Mouse (Mus musculus): ENCODE results near the gene Rufy1.

The Rufy1 gene

DNA sequence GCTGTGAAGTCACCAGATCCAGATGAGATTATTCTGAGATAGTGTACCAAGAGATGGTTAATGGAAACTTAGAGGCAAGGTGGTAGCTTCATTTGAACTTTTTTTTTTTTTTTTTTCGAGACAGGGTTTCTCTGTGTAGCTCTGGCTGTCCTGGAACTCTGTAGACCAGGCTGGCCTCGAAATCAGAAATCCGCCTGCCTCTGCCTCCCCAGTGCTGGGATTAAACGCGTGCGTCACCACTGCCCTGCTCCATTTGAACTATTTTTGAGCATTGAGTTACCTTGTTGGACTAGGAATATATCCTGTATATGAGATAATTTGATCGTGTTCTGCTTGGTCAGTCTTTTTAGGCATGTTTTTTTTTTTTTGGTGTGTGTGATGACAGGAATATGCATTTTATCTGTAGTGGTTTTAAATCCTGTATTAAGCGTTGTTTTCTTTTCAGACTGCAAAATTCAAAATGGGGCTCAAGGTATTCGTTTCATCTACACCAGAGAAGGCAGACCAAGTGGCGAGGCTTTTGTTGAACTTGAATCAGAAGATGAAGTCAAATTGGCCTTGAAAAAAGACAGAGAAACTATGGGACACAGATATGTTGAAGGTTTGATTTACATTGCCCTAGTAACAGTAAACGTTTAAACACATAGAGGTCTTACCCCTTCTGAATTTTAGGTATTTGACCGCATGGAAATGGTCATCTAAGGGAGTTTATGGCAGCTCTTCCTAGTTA lies 51.7 kb downstream of the Rufy1 start:
- 39% methylated on average over 12 of the region's 12 CpGs for WGBS

DNA sequence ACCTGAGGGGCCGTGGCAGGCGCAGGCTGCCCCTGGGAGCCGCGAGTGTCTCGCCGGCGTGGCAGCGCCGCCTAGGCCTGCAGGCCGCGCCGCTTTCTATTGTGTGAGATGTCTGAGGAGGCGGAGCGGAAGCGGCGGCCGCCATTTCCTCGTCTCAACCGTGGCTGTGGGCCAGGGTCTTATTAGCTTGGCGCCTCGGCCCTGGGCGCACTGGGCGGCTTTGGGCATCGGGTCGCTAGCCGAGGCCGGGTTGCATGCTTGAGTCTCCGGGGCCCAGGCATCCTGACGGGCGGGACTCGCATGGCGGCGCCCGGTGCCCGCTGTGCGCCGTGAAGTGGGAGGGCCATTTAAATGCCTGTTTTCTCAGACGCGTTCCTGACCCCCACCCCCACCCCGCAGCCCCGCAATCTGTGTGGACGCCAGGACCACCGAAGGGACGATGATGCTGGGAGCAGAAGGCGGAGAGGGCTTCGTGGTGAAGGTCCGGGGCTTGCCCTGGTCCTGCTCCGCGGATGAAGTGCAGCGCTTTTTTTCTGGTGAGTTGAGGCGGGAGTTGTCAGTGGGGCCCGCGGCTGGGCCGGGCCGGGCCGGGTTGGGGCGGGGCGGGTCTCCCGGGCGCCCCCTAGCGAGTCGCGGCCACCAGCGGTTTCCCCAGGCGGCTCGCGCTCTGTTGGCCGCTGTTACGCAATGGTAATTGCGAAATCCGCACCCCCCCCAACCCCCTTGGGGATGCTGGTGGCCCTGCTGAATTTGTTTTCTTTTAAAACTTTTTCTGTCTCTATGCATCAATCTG lies 52.8 kb downstream of the Rufy1 start:
- WGBS = under 1% methylated on average over 71 of the region's 71 CpGs

DNA sequence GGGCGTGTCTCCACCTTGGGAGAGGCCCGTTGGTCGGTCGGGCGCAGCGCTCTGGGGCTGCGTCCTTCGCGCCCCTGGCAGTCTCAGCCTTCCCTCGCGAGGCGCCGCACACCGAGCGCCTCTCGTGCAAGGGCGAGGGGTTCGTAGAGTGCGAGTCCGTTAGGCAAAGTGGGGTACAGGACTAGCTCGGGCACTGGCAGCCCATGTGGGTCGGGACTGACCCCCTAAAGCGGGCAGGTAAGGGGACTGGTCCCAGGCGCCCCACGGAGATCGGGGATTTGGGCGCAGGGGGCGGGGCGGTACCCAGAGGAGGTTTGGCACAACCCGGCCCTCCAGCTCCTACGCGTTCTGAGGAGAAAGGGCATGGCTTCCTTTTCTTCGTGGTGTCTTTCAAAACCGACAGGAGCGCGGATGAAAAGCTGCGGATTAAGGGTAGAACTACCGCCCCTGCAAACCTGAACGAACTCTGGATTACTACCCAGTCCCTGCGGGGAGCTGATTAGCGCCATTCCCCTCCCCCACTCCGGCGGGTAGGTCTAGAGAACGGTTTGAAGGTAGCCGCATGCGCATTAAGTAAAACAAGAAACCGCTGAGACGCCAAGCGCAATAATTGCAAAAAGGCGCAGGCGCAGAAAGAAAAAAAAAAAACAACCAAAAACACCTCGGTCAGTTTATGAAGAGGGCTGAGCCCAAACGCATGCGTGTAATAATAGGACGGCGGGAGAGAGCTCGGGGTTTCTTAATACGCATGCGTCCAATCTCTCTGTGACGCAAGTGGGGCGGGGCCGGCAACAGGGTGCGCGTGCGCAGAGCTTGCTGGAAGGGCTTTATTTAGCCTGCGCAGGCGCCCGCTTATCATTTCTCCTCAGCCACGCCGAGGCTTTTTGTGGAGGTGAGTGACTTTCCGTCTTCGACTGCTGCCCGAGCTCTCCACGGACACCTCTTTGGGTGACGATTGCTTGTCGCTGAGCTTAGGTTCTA lies 53.7 kb downstream of the Rufy1 start, which contains the start of gene Hnrnph1:
Gene Hnrnph1 (plus strand): TSS at position 80 of the 981 bp plus-strand sequence.
- under 1% methylated on average over 76 of the region's 76 CpGs for WGBS

DNA sequence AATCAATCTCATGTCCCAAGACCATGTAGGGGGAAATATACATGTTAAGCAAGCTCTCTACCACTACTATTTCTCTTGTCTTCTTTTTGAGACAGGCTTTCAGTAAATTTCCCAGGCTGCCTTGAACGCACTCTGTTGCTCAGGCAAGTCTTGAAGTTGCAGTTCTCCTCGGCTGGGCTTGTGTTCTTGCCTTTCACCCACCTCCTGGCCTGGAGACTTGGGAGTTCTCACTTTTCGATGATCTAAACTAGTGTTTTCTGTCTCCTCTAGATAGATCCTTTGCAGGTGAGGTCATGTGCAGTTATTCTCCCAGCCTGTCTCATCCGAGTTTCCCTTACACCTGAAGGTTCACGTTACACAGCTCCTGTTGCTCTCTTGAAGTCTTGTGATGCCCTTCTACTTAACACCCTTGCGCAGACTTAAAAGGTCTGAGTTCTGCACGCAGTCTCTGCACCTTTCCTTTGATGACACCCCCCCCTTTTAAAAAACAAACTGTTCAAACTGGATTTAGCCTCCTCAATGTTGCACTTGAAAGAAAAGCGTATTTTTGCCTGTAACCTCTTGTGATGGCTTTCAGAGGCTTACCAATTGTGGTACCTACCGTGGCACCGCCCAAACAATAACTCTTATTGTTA lies 54.7 kb downstream of the Rufy1 start:
- 37% methylated on average over 10 of the region's 10 CpGs for WGBS

DNA sequence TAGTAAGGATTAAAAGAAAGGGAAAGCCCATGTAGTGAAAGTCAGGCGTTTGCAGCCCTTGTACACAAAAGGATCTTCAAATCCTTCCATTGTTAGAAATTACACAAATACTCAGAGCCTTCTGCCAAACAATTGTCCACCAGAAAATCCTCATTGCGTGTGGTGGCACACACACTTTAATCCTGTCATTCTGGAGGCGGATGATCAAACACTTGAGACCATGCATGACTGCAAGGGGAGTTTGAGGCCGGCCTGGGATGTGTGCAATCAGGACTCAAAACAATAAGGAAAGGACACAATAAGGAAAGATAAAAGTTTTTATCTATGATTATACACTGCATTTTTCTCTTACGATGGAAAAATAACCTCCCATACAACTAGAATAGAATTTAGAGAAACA lies 55.5 kb downstream of the Rufy1 start:
- 84% methylated on average over 5 of the region's 5 CpGs for WGBS

DNA sequence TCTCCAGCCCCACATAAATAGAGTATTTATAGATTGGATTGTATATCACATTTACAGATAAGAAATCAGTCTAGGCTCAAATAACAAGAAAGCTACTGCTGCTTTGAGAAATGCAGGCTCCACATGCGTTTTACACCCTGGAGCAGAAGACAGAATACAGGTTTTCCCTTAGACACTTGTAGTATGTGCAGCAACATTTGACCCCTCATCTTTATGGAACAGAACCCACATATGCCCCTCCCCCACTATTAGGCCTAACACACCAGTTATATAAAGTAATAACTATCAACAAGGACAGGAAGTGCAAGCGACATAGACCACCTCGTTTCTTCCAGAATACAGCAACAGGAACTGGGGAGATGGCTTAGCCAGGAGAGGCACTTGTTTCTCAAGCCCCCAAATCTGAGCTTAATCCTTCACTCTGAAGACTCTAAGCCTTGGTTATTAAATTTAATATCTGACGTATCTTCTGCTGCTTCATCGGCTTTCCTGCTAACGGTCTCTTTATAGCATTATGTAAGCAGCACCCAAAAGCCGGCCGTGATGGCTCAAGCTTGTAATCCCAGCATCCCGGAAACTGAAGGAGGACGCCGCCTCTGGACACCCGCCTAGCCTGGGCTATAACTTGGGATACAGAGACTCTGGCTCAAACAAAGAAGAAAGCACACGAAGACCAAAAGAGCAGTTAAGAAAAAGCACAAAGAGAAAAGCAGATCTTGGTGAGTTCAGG lies 56.5 kb downstream of the Rufy1 start:
- WGBS = 92% methylated on average over 13 of the region's 13 CpGs

DNA sequence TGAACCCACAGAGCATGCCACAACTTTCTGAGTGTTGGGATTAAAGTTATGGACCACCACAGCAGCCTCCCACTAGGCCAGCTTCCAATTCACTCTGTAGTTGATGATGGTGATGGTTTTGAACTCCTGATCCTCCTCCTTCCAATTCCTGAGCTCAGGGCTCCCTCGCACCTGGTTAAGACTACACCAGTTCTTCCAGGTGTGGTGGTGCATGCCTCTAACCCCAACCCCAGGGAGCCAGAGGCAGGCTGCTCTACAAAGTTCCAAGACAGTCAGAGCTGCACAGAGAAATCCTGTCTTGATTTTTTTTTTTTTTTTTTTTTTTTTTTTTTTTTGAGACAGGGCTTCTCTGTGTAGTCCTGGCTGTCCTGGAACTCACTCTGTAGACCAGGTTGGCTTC lies 57.3 kb downstream of the Rufy1 start:
- WGBS = 97% methylated on average over 1 of the region's 1 CpGs

DNA sequence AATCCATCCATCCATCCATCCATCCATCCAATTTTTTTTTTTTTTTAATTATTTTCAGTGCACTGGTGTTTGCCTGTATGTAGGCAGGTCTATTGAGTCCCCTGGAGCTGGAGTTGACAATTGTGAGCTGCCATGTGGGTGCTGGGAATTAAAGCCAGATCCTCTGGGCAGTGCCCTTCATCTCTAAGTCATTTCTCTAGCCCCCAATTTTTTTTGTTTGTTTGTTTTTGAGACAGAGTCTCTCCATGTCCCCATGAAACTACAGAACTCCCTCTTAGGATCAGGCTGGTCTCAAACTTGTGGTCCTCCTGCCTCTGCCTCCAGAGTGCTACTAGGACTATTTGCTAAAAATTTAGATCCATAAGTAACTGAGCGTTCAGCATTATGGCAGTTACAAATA lies 59.0 kb downstream of the Rufy1 start:
- 98% methylated on average over 1 of the region's 1 CpGs for WGBS

DNA sequence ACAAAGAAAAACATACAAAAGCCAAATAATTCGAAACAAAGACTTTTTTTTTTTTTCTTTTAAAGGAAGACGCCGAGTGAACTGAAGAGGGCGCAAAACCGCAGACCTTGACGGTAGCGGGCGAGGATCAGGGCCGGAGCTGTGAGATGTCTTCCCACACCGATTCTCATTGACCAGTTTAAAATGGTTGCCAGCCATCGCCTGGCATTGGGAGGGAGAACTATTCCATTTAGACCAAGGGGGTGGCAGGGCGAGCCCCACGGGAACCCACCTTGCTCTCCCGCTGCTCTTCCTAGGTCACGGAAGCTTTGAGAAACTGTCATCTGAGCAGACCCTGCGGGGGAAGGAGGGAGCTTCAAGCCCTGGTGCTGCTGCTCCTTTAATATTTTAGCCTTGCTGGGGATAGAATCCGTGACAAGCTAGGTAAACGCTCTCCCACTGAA lies 59.5 kb downstream of the Rufy1 start:
- 2% methylated on average over 18 of the region's 18 CpGs for WGBS

DNA sequence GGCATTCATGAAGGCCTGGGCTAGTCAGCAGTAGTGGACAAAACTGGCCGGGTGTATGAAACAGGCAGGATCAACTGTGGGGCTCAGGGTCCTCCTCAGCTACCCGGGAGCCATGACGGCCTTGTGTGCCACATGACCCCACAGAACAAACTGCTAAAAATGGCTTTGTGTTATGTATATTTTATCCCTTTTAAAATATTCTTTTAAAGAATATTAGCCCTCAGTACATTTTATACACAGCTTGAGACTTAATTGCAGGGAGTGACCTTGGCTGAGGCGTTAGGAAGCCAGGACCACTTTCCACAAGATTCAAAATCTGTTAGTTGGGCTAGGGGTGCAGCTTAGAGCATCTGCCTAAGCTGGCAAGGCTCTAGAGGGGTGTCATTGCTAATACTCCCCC lies 60.0 kb downstream of the Rufy1 start:
- WGBS = 49% methylated on average over 4 of the region's 4 CpGs

DNA sequence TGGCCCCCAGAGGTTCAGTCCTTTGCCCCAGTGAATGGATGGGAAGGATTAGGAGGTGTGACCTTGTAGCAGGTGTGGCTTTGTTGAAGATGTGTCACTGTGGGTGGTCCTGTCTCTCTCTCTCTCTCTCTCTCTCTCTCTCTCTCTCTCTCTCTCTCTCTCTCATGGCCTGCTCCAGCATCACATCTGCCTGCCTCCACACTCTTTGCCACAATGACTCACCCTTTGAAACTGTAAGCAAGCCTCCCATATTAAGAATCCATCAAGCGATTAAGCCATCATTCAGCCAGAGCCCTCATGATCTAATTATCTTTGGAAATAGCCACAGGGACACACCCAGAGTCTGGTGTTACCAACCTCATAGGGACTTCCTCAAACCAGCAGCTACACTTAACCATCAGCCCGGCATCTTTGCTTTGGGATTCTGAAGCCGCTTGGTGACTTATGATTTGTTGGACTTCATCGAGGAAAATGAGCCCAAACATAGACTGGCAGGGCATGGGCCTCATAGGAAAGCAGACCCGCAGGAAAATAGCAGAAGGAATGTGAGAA lies 61.5 kb downstream of the Rufy1 start:
- WGBS = 85% methylated on average over 5 of the region's 5 CpGs

DNA sequence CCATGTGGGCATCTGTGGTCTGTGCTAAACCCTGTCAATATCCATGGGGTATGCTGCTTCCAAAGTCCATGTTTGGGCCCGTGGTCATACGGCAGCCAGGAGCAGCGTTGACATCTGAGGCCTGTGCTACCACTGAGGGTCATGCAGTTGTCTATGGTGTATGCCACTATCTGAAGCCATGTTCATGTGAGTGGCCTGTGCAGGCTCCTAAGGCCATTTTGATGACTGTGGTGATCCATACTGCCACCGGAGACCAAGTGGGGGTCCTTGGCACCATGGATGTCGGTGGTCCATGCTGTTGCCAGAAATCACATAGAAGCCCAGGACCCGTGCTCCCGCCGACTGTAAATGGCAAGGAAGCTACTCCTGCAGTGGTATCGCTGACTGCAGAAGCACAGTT lies 63.4 kb downstream of the Rufy1 start:
- WGBS = 92% methylated on average over 9 of the region's 9 CpGs

DNA sequence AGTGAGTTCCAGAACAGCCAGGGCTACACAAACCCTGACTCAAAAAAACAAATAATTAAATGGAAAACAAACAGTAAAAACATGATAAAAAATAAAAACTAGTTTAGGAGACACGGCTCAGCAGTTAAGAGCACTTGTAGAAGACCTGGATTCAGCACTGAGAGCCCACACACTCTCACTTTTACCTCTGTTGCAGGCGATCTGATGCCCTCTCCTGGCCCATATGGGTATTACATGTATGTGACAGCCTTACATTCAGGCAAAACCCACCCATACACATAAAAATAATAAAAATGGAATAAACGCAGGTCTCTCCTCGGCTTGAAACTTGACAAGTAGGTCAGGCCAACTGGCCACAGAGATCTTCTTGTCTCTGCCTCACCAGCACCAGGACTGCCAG lies 66.4 kb downstream of the Rufy1 start:
- WGBS = 3% methylated on average over 4 of the region's 4 CpGs

DNA sequence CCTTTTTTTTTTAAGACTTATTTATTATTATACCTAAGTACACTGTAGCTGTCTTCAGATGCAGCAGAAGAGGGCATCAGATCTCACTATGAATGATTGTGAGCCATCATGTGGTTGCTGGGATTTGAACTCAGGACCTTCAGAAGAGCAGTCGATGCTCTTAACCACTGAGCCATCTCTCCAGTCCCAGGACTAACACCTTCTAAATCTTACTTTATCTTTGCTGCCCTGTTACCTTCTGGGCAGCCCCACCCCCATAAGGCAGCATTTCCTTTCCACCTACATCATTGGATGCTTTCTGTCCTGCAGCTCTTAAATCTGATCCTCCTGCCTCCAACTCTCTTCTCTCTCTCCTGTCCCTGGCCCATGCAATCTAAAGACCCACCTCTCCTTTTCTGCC lies 69.6 kb downstream of the Rufy1 start:
- WGBS = 90% methylated on average over 1 of the region's 1 CpGs

DNA sequence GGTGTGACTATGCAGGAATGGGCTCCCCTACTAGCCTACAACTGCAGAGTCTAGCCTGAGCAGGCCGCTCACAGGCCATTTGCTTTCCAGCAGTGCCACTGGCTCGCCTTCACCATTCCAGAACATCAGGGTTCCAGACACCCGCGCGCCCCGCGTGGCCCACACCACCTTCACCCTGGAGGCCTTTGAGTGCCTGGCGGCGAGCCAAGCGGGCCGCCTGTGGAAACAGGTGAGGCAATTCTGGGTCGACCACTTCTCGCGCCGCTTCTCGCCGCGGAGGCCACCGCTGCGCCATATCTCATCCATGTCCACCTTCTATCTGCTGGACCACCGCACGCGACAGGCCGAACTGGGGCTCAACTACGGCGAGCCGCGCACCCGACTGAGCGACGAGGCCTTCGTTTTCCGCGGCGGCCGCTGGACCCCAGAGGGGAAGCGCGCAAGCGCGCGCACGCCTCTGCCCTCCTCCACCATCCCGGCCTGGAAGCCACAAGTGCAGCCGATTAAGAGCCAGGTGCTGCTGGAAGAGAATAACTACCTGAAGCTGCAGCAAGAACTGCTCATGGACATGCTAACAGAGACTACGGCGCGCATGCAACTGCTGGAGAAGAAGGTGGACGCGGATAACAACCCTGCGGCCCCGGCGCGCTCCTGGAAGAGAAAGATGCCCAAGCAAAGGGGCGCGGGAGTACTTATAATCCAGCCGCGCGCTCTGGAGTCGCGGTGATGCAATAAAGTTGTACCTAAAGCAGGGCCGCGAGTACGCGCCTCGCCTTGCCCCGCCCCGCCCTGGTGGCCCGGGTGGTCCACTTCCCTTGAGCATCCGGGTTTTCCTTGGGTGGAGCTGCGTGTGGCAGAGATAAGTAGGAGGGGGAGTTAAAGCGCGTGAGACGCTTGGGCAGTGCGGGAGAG lies 71.7 kb downstream of the Rufy1 start:
- 2% methylated on average over 74 of the region's 74 CpGs for WGBS

DNA sequence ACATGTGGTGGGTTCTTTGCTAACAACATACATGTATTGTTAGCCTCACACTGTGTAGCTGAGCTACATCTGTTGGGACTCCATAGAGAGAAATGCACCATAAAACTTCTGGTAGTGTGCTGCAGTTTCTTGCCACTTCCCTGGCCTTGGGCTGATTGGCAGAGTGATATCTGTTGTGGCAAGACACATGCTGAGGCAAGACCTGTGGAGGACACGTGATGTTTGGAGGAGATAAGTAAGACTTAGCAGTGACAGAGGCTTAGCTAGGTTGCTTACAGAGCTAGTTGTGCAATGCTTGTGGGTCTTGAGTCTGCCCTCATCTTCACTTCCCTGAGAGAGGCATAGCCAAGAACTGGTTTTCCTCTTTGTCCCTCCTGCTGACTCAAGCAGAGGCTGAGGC lies 75.5 kb downstream of the Rufy1 start:
- WGBS = 88% methylated on average over 1 of the region's 1 CpGs

DNA sequence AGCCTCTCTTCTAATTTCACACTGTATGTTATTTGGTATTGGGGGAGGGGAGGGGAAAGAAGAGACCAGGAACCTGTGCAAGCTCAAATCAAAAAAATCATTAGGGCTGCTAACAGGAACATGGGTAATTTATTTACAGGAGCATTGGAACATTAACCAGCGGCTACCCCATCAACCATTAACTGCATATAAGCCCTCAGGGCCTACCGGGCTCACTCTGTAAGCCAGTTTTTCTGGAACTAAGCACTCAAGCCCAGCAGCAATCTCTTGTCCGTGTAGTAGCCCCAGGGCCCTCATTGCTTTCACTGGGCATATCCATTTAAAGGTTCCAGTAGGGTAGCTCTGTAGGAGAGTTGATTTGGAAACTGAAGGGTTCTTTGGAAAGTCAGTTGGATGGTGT lies 76.1 kb downstream of the Rufy1 start:
- WGBS = 81% methylated on average over 3 of the region's 3 CpGs

DNA sequence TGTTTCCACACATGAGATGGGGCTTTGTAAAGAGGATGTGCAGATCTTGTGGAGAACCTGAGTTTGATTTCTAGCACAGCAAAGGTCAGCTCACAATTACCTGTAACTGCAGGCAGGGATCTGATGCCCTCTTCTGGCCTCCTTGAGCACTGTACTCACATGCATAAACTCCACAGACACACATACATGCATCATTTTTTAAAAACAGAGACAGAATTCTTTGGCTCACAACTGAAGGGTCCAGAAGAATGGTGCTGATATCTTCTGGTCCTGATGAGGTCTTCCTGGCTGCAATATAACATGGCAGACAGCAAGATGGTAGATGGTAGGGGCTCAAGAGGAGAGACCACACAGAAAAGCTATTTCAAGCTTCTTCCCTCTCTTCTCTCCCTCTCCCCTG lies 76.8 kb downstream of the Rufy1 start, which contains the start of gene Cby3:
Gene Cby3 (plus strand): TSS at position 301 of the 400 bp plus-strand sequence.

DNA sequence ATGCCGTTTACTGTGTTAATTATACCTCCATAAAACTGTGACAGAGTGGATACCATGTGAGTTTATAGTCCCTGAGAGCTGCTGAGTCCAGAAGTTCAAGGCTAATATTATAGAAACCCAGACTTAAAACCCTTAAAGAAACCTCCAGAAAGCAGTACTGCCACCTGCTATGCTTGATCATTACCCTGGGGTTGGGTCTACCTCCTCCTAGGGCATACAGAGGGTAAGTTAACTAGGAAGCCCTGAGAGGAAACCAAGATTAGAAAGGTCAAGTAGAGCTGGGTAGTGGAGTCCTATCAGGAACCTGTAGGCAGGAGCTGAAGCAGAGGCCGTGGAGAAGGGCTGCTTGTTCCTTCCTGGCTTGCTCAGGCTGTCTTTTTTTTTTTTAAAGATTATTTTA lies 78.7 kb downstream of the Rufy1 start:
- 88% methylated on average over 2 of the region's 2 CpGs for WGBS
